Mouse (Mus musculus) CD4-positive, CD25-positive, alpha-beta regulatory T cell, adult 4 months (primary cell): ENCODE measurements around the gene Krt77. TPM values are rescaled to one million over a fixed set of nuclear protein-coding genes. Genes with fewer than 3 reads are reported as not detected.

Experiments
- ATAC-seq: one replicate; pipeline ENCODE4 v1.8.0; 2017
- polyA plus RNA-seq, 2 experiments: library from polyadenylated mRNA; unstranded; fragments of 100-300 nt; shearing (Covaris generic); gene quantifications; one replicate each; pipeline ENCODE4 v1.2.1; 2017

Gene Krt77
- polyA plus RNA-seq = not detected

DNA sequence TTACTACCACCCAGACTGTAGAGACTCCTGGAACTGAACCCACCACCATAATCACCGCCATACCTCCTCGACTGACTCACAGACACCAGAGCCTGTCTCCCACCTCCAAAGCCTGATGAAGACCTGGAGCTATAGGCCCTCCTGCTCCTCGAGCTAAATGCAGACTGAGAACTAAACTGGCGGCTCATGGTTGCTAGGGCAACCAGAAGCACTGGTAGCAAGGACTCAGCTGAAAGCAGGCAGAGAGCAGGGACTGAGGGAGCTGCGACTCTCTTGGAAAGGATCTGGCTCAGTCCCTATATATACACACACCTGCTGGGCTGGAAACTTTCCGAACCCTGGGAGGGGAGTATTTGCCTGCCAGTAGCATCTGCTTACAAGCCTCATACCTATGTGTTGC lies at the start of gene Krt77:
Krt77 (minus strand) TSS at position 275 of the 400 bp plus-strand sequence.
- no peak for ATAC-seq

DNA sequence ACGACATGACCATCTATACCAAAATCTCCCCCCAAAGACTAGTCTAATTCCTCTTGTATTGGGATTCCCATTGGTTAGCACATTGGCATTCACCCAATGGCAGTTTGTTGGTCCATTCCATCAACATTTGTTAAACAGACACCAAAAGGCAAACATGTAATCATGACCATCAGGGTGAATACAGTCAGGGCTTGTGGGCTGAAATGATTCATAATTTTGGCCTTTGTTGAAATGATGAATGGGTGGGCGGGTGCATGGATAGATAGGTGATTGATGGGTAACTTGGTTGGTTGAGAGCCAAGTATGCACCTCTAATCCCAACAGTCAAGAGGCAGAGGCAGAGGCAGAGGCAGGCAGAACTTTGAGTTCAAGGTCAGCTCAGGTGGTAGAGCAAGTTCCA lies 46.6 kb upstream of the Krt77 start:
- no peak for ATAC-seq

DNA sequence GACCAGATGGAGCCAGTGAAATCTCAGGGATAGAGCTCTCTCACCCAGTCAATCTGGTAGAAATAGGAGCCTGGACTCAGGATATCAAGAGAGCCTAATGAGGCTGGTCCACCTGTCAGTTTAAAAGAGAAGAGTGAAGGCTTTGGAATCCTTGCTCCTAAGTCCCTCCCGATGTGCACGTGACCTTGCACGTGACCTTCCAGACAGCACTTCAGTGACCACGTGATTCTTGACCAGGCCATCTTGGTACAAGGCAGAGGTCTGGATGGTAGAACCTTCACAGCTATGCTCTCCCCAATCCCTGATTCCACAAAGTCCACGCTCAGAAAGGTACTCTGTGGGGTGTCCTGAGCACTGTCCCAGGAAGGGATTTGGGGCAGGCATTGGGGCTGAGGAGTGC lies 35.3 kb upstream of the Krt77 start:
- ATAC-seq = no peak

DNA sequence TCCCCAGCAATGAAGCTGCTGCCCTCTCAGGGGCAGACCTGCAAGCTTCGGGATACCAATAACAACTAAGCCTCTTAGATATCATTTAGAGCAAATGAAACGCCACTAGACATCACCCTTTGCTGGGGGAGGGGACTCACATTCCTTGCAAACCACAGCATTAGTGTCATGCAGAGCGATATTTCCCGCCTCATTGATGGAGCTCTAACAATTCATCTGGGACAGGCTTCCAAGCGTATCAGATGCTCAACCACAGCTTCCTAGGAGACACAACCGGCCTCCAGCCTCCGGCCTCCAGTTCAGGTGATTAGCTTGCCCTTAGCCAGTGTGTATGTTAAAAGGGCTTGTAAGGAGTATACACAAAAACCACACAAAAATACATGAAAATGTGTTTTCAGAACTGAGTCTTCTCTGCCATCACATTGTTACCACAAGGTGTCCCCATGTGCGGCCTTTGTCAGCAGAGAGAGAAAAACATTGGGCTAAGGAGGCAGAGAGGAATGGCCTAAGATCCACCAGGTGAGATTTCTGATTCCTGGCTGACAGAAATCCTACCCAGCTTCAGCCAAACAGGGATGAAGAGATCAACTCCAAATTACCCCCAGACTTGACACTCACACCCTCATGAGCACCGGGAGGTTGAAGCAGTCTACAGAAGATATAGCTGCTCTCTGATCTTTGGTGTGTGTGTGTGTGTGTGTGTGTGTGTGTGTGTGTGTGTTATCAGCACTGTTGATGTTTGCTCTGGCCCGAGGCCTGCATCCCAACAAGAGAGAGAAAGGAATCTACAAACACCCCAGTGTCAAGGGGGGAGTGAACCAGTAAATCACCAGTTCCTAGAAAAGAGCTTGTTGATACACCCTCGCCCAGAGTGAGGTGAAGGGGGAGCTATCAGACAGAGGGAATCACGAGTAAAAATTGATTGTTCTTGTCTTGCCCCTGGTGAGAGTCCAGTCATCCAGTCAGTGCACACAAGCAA lies 33.0 kb upstream of the Krt77 start:
- no peak for ATAC-seq

DNA sequence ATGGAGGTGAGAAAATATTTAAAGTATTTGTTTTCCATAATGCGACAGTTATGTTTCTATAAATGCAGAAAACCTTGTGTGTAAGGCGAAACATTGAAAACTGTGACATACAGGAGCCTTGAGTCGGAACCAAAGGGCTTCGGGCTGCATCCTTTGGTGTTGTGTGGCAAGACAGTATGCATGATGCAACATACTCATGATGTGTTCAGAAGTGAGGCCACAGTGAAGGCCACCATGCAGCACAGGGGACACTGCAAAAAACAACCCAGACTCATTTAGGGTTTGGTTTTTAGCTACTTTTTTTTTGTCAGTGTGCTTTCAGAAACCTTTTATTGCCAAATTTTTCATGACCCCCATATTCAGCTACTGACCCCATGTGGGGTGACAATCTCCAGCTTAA lies 25.7 kb upstream of the Krt77 start:
- no peak for ATAC-seq

DNA sequence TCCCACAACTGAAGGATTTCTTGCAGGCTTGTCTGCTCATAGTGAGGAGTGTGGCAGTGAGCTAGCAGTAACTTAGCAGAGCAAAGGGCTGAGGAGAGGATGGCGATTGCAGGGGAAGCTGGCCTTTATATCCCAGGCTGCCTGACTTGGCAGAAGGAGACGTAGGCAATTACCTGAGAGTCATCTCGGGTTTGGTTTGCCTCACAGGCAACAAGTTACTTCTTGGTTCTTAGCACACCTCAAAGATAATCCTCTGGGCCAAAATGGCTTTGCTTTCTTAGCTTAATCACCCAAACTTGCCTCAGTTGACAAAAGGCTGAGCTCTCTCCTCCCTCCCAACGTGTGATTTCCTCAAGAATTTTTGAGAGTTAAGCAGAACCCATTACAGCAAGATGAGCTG lies 23.3 kb upstream of the Krt77 start, which contains the start of gene Krt76:
Krt76 (minus strand) TSS at position 101 of the 400 bp plus-strand sequence.
- ATAC-seq = no peak

DNA sequence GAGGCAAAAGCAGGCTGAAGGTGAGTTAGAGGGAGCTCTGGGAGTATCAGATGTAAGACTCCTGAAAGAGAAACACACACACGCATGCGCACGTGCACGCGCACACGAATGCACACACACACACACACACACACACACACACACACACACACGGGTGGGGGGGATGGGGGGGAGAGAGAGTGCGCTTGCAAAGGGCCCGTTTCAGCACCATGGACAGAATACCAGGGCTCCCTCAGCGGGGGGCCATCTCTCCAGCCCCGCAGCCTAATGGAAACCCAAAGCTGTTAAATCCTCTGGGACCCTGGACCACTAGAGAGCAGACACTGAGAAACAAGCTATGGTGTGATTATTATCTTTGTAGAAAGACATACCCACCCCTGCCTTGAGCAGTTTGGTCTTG lies 10.3 kb upstream of the Krt77 start:
- no peak for ATAC-seq

DNA sequence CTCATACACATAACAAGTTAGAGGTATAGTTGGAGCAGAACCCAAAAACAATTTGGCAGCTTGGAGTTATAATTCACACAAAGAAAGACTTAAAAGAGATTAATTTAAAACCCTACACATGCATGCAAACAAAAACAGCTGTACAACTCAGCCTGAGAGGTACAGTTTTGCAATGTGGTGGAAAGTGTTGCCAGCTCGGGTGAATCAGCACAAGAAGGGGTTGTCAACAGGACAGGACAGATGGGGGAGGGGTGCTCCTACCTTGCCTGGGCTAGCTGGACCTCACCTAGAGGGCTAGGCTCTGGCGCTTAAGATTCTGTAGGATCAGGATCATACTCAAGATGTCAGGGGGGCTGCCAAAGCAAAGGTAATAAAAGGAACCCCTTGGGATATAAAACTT lies 8.5 kb upstream of the Krt77 start:
- no peak for ATAC-seq

DNA sequence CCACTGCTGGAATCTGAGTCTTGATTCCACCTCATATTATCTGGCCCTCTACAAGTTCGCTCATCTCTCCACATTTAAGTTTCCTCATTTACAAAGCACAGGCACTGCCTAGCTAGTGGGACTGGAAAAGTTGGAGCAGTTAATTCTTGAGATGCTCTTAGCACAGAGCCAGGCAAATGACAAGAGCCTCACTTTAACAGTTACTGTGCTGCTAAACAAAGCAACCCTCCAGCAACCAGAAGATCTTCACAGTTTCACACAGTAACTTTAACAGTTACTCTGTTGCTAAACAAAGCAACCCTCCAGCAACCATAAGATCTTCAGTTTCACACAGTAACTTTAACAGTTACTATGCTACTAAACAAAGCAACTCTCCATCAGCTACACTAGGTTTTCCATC lies 4.9 kb upstream of the Krt77 start:
- no peak for ATAC-seq

DNA sequence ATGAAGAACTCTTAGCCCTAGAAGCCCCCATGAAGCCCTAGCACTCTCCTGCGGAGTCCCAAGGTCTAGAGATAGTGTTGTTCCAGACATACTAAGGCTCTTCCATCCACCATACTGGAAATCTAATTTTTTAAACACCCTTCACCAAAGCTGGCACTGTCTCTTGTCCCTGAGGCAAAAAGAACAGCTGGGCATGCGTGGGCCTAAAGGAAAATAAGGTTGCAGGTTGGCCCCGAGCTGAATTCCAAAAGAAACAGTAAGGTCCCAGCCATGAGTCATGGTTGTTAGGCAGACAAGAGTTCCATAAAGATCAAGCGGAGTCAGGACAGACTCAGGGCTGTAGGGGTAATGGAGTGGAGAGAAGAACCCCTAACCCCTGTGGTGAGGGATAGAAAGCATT lies 3.7 kb upstream of the Krt77 start:
- no peak for ATAC-seq

DNA sequence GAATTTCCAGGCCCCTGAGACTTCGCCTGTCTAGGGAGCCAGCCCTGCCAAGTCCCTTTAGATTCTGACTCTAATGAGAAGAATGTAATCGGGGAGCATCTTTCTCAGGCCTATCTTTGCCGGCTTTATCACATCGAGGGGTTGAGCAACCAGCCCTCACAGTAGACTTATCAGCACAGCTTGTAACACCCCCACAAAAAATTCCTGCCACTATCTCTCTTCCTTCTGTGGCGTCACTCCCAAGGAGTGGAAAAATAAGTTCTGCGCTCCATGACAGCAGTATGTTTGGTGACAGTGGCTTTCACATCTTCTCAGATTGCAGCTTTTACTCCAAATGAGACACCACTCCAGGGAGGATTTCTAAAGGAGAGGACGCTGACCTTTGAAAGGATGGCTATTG lies 2.8 kb downstream of the Krt77 start:
- ATAC-seq = no peak

DNA sequence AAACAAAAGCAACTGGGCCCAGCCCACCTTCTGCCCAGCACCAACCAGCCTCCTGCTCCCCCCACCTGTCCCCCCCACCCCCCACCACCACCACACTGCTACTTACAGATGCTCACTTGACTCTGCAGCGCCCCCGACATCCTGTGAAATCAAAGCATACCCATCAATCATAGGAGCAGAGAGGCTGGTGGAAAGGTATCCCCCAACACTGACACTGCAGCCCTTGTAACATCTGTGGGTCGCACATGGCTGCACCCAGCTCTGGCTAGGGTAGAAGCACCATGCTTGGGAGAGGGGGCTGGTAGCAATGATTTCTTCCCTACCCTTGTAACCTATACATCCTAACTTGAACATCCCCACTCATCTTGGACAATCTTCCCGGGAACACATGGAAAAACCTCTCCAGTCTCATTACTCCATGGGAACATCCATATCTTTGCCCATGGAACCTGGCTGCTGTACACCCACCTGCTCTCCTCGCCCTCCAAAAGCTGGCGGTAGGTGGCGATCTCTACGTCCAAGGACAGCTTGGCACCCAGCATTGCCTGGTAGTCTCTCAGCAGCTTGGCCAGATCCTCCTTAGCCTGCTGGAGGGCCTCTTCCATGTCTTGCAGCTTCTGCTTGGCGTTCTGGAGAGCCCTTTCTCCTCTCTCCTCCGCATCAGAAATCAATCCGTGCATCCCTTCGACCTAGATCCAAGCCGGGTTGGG lies 8.9 kb downstream of the Krt77 start:
- ATAC-seq = no peak

DNA sequence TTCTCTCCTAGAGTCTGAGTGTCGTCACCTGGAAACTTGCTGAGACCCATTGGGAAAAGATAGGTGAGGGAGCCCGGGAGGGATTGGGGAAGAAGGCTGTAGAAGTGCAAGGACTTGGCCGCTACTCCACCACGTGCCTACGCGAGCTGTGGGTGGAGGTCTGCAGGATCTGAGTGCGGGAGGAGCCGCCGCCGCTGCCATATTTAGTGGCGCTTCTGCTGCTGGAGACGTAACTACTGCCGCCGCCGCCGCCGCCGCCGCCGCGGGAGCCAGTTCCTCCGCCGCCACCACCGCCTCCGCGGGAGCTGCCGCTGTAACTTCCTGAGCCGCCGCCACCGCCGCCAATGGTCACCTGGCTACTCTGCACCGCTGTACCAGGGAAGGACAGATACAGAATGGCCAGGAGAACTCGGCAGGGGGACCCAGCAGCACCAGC lies 9.8 kb downstream of the Krt77 start:
- no peak for ATAC-seq

DNA sequence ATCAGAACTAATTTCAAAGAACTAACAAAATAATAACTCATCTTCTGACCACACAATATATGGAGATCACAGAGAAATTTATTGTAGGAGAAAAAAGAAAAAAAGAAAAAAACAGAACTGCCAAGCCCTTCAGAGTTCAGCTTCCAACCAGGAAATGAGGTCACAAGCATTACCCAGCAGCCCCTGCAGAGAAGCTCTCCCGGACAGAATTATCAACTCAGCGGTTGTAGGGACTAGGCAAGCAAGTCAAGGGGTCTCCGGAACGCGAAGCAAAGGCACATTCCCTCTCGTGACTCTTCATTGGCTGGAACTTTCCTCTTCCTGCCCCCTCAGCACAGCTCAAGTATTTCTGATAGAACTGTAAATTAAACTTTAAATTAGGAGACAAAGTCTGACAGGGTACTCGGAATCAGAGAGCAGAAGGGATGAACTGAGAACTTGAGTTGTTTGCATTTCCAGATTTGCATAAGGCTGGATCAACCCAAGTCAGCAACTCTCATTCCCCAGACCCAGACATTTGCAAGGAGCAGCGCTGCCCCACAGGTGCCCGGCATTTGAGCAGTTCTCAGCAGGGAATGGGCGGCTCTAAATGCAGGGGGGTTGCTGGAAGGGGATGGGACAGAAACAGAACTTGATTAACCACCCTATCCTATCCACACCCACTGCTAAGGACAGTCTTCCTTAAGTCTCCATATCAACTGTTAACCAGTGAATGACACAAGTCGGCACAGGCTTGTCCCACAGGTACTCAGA lies 10.7 kb downstream of the Krt77 start:
- no peak for ATAC-seq

DNA sequence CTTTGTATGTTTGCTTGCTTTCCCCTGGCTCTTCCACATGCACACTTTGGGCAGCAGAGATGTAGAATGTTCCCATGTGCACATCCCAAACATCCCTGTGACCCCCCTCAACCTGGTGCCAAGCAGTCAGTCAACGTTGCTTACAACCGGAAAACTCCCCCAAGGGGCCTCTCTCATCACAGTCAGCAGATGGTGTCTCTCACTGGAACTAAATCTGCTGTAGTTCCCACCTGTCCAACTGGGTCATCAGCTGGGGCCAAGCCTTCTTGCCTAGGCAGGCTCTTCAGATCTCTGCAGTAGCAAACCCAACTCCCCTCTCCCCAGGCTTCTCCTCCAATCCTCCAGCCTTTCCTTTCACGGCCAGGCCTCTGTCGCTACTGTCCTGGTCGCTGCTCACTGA lies 12.8 kb downstream of the Krt77 start:
- no peak for ATAC-seq

DNA sequence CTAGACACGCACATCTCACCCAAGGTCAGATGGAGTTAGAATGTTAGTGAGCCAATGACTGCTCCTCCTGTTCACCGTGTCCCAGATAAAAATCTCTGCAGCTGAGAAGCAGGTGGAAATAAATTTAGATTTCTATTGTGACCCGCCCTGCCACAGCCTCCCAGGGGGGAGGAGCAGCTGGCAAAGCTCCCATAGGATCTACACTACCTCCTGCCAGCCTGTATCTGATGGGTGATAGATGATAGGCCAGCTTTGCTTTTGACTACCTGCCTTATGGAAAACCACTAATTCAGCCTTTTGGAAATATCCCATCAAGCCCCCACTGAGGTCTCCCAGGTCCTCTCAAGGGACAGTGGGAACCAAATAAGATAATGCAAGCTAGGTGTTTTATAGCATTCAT lies 13.8 kb downstream of the Krt77 start:
- no peak for ATAC-seq

DNA sequence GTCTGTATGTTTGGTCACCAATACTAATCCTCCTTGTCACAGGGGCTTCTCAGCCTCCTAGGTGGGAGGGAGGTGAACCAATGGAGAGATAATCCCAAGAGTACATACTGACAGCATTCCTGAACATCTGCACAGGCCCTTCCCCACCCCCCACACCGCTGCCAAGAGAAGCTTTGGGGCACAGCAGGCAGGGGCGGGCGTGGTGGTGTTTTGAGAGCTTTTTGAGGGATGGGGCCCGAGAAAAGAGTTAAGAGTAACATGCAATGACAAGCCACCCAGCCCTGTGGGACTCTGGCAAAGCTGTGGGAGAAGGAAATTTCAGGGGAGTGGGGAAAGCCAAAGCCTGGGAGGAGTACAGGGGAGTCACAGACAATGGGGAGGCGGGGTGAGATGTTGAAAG lies 15.2 kb downstream of the Krt77 start:
- no peak for ATAC-seq

DNA sequence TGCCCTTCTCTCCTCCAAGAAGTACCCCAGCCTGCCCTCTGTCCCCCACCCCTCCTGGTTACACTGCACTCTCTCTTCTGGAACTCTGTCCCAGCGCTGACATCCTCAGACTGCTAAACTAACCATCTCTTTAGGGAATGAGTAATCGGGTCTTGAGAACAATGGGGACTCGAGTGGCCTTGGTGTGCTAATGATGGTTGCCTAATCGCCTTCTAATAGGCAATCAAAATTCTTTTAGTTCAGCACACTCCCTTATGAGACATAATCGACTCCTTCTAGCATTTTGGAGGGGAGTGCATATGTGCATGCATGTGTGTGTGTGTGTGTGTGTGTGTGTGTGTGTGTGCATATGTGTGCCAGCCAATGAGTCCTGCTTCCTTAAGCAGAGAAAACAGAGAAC lies 16.9 kb downstream of the Krt77 start:
- ATAC-seq = no peak

DNA sequence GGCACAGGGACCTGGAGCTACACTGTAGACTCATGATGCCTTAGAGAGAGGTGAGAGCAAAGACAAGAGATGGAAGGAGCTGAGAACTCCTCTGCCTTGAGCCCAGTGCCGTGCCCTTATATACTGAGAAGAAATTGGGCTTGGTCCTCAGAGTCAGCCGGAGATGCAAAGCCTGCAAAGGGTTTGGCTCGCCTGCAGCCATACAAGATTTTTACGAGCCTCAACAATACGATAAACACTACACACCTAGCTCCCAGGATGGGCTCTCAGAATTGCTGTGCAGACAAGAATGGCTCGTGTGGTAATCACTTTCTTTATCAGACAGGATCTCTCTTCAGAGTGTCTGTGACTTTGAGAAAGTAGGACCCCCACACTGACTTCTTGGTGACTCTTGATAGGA lies 18.8 kb downstream of the Krt77 start, which contains the start of gene Krt1:
Krt1 (minus strand) TSS at position 101 of the 400 bp plus-strand sequence.
- no peak for ATAC-seq

DNA sequence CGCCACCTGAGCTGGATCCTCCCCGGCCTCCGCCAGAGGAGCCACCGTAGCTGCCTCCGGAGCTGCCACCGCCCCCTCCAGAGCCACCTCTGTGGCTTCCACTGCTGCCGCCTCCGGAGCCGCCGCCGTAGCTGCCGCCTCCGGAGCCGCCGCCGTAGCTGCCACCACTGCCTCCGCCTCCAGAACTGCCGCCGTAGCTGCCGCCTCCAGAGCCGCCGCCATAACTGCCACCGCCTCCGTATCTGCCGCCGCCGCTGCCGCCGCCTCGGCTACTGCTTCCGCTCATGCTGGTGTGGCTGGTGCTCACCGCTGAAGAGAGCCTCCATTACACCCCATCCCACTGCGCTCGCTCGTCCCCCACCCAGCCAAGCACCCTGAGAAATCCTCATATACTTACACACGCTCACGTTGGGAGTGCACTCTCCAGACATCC lies 23.5 kb downstream of the Krt77 start:
- peak; percentile 75 for ATAC-seq

DNA sequence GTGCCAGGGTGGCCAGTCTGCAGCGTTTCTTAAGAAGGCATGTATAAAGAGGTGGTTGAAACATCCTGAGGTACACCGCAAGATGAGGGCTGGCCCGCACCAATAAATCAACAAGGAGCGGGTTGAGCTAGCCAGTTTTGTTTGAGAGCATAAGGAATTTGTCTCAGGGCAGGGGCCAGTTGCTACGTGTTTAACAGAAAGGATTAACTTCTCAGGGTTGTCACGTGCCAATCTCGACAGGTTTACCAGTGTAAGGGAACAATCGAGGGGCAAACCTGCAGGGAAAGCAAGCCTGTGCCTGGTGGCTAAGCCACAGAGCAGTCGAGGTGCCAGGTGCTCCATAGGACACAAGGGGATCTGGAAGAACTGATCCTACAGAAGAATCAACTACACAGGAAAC lies 26.3 kb downstream of the Krt77 start:
- no peak for ATAC-seq

DNA sequence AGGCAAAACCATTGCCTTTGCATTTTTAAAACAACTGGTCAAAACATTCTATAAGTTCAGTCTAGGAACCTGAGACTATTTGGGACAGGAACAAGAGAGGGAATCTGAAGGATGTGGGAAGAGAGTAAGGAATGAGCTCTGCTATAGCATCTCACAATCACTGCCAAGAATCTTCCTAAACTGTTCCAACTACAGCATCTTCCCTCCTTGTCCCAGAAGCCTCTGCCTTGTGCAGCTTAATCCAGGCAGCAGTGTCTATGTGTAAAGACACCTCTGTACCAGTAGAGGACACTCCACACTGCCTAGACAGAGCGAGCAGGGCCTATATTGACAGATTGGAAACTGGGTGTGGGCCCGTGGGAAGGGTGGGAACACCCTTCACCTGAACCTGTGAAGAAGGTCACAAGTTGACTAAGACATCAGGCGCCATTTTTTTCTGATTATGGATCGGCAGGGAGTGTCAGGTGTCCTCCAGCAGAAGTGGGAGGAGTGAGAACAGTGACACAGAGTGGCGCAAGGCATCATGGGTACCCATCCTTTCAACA lies 34.6 kb downstream of the Krt77 start:
- no peak for ATAC-seq

DNA sequence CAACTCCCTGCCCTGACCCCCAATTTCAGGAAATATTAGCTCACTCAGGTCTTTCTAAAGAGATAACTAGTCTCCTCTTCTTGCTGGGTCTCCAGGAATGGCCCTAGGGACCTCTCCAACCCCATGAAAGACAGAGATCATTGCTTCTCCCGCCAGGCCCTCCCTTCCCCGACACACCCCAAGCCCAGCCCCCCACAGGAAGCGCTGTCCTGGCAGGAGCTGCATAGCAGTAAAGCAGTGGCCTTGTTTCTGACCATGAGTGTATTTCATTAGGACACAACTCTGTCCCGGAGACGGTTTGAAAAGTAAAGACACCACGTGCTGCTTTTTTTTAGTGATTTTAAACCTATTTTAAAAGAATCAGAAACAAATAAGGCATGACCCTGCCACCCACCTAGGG lies 36.4 kb downstream of the Krt77 start:
- ATAC-seq = no peak
